Mouse (Mus musculus) forebrain, embryonic 11.5 days (tissue): ENCODE measurements around the gene Polk. TPM values are rescaled to one million over a fixed set of nuclear protein-coding genes. Genes with fewer than 3 reads are reported as not detected.

Experiments used
- ATAC-seq: fragments of 200-750 bp; cut with Nextera tagmentation; replicated peaks from 2 replicates; pipeline ENCODE4 v1.8.0; 2017; ENCODE audit warnings: moderate TSS enrichment; ENCODE audit not compliant: low FRiP score
- DNase-seq: peaks from one replicate; pipeline ENCODE4 v3.0.0-alpha.2; 2017; ENCODE audit warnings: low spot score
- H3K27ac ChIP-seq: fragments of 300-500 bp; sonication (generic); 2 replicates; pipeline ENCODE4 v1.5.1; 2014; ENCODE audit warnings: low read depth, low read length
- H3K27me3 ChIP-seq: fragments of 300-500 bp; sonication (generic); 2 replicates; pipeline ENCODE4 v1.6.1; 2014; ENCODE audit warnings: mild to moderate bottlenecking, low read length, mixed read lengths; ENCODE audit not compliant: control insufficient read depth, insufficient read depth
- H3K36me3 ChIP-seq: fragments of 300-500 bp; sonication (generic); 2 replicates; pipeline ENCODE4 v1.6.1; 2014; ENCODE audit warnings: mild to moderate bottlenecking, low read length, moderate library complexity, mixed read lengths; ENCODE audit not compliant: control insufficient read depth, insufficient read depth
- H3K4me1 ChIP-seq: fragments of 300-500 bp; sonication (generic); replicated peaks from 2 replicates; pipeline ENCODE4 v1.6.1; 2014; ENCODE audit warnings: low read length, mixed read lengths; ENCODE audit not compliant: control insufficient read depth, insufficient read depth
- H3K4me2 ChIP-seq: fragments of 300-500 bp; sonication (generic); 2 replicates; pipeline ENCODE4 v1.6.1; 2014; ENCODE audit warnings: low read depth, mild to moderate bottlenecking, low read length, moderate library complexity, mixed read lengths; ENCODE audit not compliant: severe bottlenecking
- H3K4me3 ChIP-seq: fragments of 300-500 bp; sonication (generic); 2 replicates; pipeline ENCODE4 v1.5.1; 2014; ENCODE audit warnings: low read depth, low read length
- H3K9ac ChIP-seq: fragments of 300-500 bp; sonication (generic); 2 replicates; pipeline ENCODE4 v1.6.1; 2014; ENCODE audit warnings: low read length
- H3K9me3 ChIP-seq: fragments of 300-500 bp; sonication (generic); 2 replicates; pipeline ENCODE4 v1.6.1; 2016; ENCODE audit warnings: low read length, mixed read lengths; ENCODE audit not compliant: control insufficient read depth
- WGBS: fragments of 180-500 bp; shearing (Covaris S2); extraction: QIAGEN DNeasy Blood & Tissue Kit; methylation state at CpG from one replicate; pipeline ENCODE4 v1.1.7; 2014; 5-methylcytosine and 5-hydroxymethylcytosine counted together
- polyA plus RNA-seq: library from polyadenylated mRNA; unstranded; fragments of >200 nt; fragmentation: Nextera tagmentation; extraction: Ambion mirVana; gene quantifications from 2 replicates; pipeline ENCODE4 v1.2.1, GENCODE M21; 2014

Gene Polk
- polyA plus RNA-seq, 1 experiment from 2014 or later, result 10.4 TPM

- Histone ChIP-seq H3K4me3 (no peak overlapping the region), H3K36me3 (no peaks in the 10 kb centered on the region), H3K9ac (no peak overlapping the region), H3K4me1 (no peaks in the 10 kb centered on the region), H3K4me2 (no peak overlapping the region), H3K9me3 (no peaks in the 10 kb centered on the region), H3K27ac (no peak overlapping the region), H3K27me3 (no peaks in the 10 kb centered on the region)
- ATAC-seq (no peak), DNase-seq (no peak)
- WGBS, result 90% methylated on average over 11 of the region's 11 CpGs
Measured at GRCm38 (mm10) chr13:96451386-96452140, 90.8 kb downstream of the Polk start.

- ATAC-seq (no peak), DNase-seq (no peak)
- no peaks in the 10 kb centered on the region for H3K36me3 ChIP-seq
- 92% methylated on average over 7 of the region's 7 CpGs for WGBS
- no peak overlapping the region for H3K4me3 ChIP-seq
- H3K9ac ChIP-seq, result no peak overlapping the region
- no peak overlapping the region for H3K27ac ChIP-seq
- no peaks in the 10 kb centered on the region for H3K9me3 ChIP-seq
- no peak overlapping the region for H3K4me2 ChIP-seq
- no peaks in the 10 kb centered on the region for H3K4me1 ChIP-seq
- H3K27me3 ChIP-seq, result no peaks in the 10 kb centered on the region
Measured at GRCm38 (mm10) chr13:96450869-96451268, 91.5 kb downstream of the Polk start.

- Histone ChIP-seq H3K4me2 (no peak overlapping the region), H3K9me3 (no peaks in the 10 kb centered on the region), H3K36me3 (no peaks in the 10 kb centered on the region), H3K27me3 (no peaks in the 10 kb centered on the region), H3K4me1 (no peaks in the 10 kb centered on the region), H3K9ac (no peak overlapping the region), H3K27ac (no peak overlapping the region), H3K4me3 (no peak overlapping the region)
- whole genome bisulfite sequencing, result 83% methylated on average over 11 of the region's 11 CpGs
- no peak for ATAC-seq
- DNase-seq, result no peak
Measured at GRCm38 (mm10) chr13:96450205-96450856, 92.0 kb downstream of the Polk start.

GRCm38 (mm10) chr13:96440436-96440835, 101.9 kb downstream of the Polk start:
- Histone ChIP-seq H3K27ac (no peak overlapping the region), H3K4me1 (no peaks in the 10 kb centered on the region), H3K4me3 (no peak overlapping the region), H3K9me3 (no peaks in the 10 kb centered on the region), H3K4me2 (no peak overlapping the region), H3K27me3 (no peaks in the 10 kb centered on the region), H3K36me3 (no peaks in the 10 kb centered on the region), H3K9ac (no peak overlapping the region)
- no peak for DNase-seq
- ATAC-seq, result no peak
- WGBS, result 93% methylated on average over 4 of the region's 4 CpGs

- Histone ChIP-seq H3K36me3 (no peaks in the 10 kb centered on the region), H3K9ac (no peak overlapping the region), H3K4me2 (no peak overlapping the region), H3K4me3 (no peak overlapping the region), H3K9me3 (no peaks in the 10 kb centered on the region), H3K27me3 (no peaks in the 10 kb centered on the region), H3K4me1 (no peaks in the 10 kb centered on the region), H3K27ac (no peak overlapping the region)
- WGBS, result 84% methylated on average over 1 of the region's 1 CpGs
- ATAC-seq, result no peak
- DNase-seq, result no peak
Measured at GRCm38 (mm10) chr13:96436921-96437320, 105.5 kb downstream of the Polk start.

GRCm38 (mm10) chr13:96435793-96436192, 106.6 kb downstream of the Polk start:
- H3K9ac ChIP-seq, result no peak overlapping the region
- H3K27ac ChIP-seq, result no peak overlapping the region
- H3K4me2 ChIP-seq, result no peak overlapping the region
- H3K27me3 ChIP-seq, result no peaks in the 10 kb centered on the region
- H3K4me3 ChIP-seq, result no peak overlapping the region
- H3K36me3 ChIP-seq, result no peaks in the 10 kb centered on the region
- ATAC-seq (no peak), DNase-seq (no peak)
- H3K9me3 ChIP-seq, result no peaks in the 10 kb centered on the region
- 60% methylated on average over 13 of the region's 13 CpGs for WGBS
- H3K4me1 ChIP-seq, result no peaks in the 10 kb centered on the region

GRCm38 (mm10) chr13:96434899-96435331, 107.5 kb downstream of the Polk start:
- Histone ChIP-seq H3K4me3 (no peak overlapping the region), H3K9ac (no peak overlapping the region), H3K27ac (no peak overlapping the region), H3K36me3 (no peaks in the 10 kb centered on the region), H3K4me2 (no peak overlapping the region), H3K9me3 (no peaks in the 10 kb centered on the region), H3K4me1 (no peaks in the 10 kb centered on the region), H3K27me3 (no peaks in the 10 kb centered on the region)
- 65% methylated on average over 5 of the region's 5 CpGs for WGBS
- DNase-seq, result no peak
- ATAC-seq, result no peak

- no peaks in the 10 kb centered on the region for H3K9me3 ChIP-seq
- no peak for ATAC-seq
Measured at GRCm38 (mm10) chr13:96433648-96434190, 108.7 kb downstream of the Polk start.

More at GRCm38 (mm10) chr13:96433648-96434190, 108.7 kb downstream of the Polk start:
- Histone ChIP-seq H3K27ac (no peak overlapping the region), H3K27me3 (no peaks in the 10 kb centered on the region), H3K4me2 (no peak overlapping the region), H3K4me3 (no peak overlapping the region), H3K9ac (no peak overlapping the region), H3K36me3 (no peaks in the 10 kb centered on the region), H3K4me1 (no peaks in the 10 kb centered on the region)
- DNase-seq, result no peak
- 80% methylated on average over 11 of the region's 11 CpGs for WGBS
